ENCODE assay signal across 16 mouse cellular contexts in genomic region chr19:40508851-40509250, GRCm38 (mm10). TPM values are rescaled to one million over a fixed set of nuclear protein-coding genes. Genes with fewer than 3 reads are reported as not detected.
DNase-seq lines count a peak whose midpoint lies in the region; ATAC-seq and TF ChIP-seq lines count a peak whose summit lies in the region.
"Had no signal": no experiment of that assay in that cellular context is flagged by ENCODE, and none has a peak within 500 bp of the region (broad histone marks: within the 10 kb centered on the region; RNA-seq: fewer than 3 reads in every experiment).

No protein-coding gene starts in this region.

- no peaks in the 10 kb centered on the region for H3K9me3 ChIP-seq in liver, embryonic 12.5 days (replicated peaks)
- H3K9me3 ChIP-seq: embryonic facial prominence, embryonic 12.5 days had no signal

- H3K4me2 ChIP-seq in liver, embryonic 12.5 days: no peak overlapping the region
- H3K4me2 ChIP-seq: embryonic facial prominence, embryonic 12.5 days had no signal

- 41% methylated on average over 2 of the region's 2 CpGs for WGBS in heart, adult 2 months
- WGBS in liver, embryonic 12.5 days (ENCODE audit: insufficient replicate concordance): 31% methylated on average over 2 of the region's 2 CpGs
- 34% methylated on average over 2 of the region's 2 CpGs for WGBS in thymus, adult 2 months

- H3K9ac ChIP-seq in heart, adult 2 months (ENCODE audit: low read depth, low read length): no peak overlapping the region
- no peak overlapping the region for H3K9ac ChIP-seq in liver, embryonic 12.5 days
- H3K9ac ChIP-seq: embryonic facial prominence, embryonic 12.5 days had no signal

- no peak for ATAC-seq in liver, embryonic 12.5 days

- H3K27ac ChIP-seq in heart, adult 2 months: peak overlapping the region; percentile 98
- H3K27ac ChIP-seq in liver, embryonic 12.5 days: peak overlapping the region; percentile 60; the same call in 1 of the 2 replicates
- no peak overlapping the region for H3K27ac ChIP-seq in thymus, adult 2 months (ENCODE audit: control insufficient read depth, insufficient read depth, low read length)
- H3K27ac ChIP-seq: embryonic facial prominence, embryonic 12.5 days; forebrain, embryonic 10.5 days had no signal

- DNase-seq in heart, adult 2 months: no peak
- DNase-seq in heart, postnatal 4 days: no peak
- DNase-seq in liver (no peak), adipocyte (ENCODE audit: low spot score) (no peak)
- DNase-seq in thymus, postnatal 25 days: peak; percentile 9
- DNase-seq in thymus, adult 2 months: no peak
- DNase-seq in right cerebral cortex, adult 18-20 months: no peak
- DNase-seq: adrenal gland, adult 2 months; cerebellum, postnatal 25 days; gastrocnemius, postnatal 10 days; kidney, adult 11 months; lung, postnatal 36 days had no signal

- peaks cover 3% of the 10 kb centered on the region; the same call in 1 of the 2 replicates for H3K79me2 ChIP-seq in heart, adult 2 months (replicated peaks; ENCODE audit: control insufficient read depth, insufficient read depth, low read length)

- no peak for TF ChIP-seq POLR2A in heart, adult 2 months (IDR thresholded peaks at IDR 0.05; ENCODE audit: insufficient read depth, low read depth, low read length)
- no peak for TF ChIP-seq POLR2A in thymus, adult 2 months (IDR thresholded peaks at IDR 0.05; ENCODE audit: control insufficient read depth, extremely low read depth, insufficient read depth, low read length, poor library complexity)

- TF ChIP-seq CTCF in heart, adult 2 months (IDR thresholded peaks at IDR 0.05): no peak
- no peak for TF ChIP-seq CTCF in thymus, adult 2 months (IDR thresholded peaks at IDR 0.05; ENCODE audit: borderline replicate concordance, control insufficient read depth, extremely low read depth, insufficient read depth, low read length, poor library complexity)

- intact Hi-C loops in heart, adult 2 months (cut with DNase I): no loop called here

- TF ChIP-seq EP300 in heart, adult 2 months (IDR thresholded peaks at IDR 0.05; ENCODE audit: insufficient read depth, low read depth, low read length): no peak

- peaks cover 13% of the 10 kb centered on the region for H3K4me1 ChIP-seq in heart, adult 2 months (ENCODE audit: control insufficient read depth, insufficient read depth, low read length)
- peaks cover 52% of the 10 kb centered on the region for H3K4me1 ChIP-seq in liver, embryonic 12.5 days
- peaks cover 5% of the 10 kb centered on the region for H3K4me1 ChIP-seq in thymus, adult 2 months (replicated peaks; ENCODE audit: control insufficient read depth, insufficient read depth, low read length)

- peaks cover 13% of the 10 kb centered on the region for H3K36me3 ChIP-seq in heart, adult 2 months (ENCODE audit: control insufficient read depth, insufficient read depth, low read length)
- H3K36me3 ChIP-seq in liver, embryonic 12.5 days: peaks cover 7% of the 10 kb centered on the region
- H3K36me3 ChIP-seq in thymus, adult 2 months (ENCODE audit: control insufficient read depth, insufficient read depth, low read length): no peaks in the 10 kb centered on the region
- H3K36me3 ChIP-seq: embryonic facial prominence, embryonic 12.5 days; forebrain, embryonic 10.5 days had no signal

- no peaks in the 10 kb centered on the region for H3K27me3 ChIP-seq in heart, adult 2 months (ENCODE audit: control insufficient read depth, insufficient read depth, low read length)
- H3K27me3 ChIP-seq in liver, embryonic 12.5 days (replicated peaks): no peaks in the 10 kb centered on the region
- no peaks in the 10 kb centered on the region for H3K27me3 ChIP-seq in thymus, adult 2 months (ENCODE audit: control insufficient read depth, insufficient read depth, low read length)
- H3K27me3 ChIP-seq: embryonic facial prominence, embryonic 12.5 days had no signal

- H3K4me3 ChIP-seq in heart, adult 2 months: no peak overlapping the region
- H3K4me3 ChIP-seq in liver, embryonic 12.5 days: no peak overlapping the region
- no peak overlapping the region for H3K4me3 ChIP-seq in thymus, adult 2 months (ENCODE audit: control insufficient read depth, insufficient read depth, low read length)
- H3K4me3 ChIP-seq: embryonic facial prominence, embryonic 12.5 days; forebrain, embryonic 10.5 days; left cerebral cortex, adult 2 months had no signal

RNA-seq across cellular contexts. Expression of gene Sorbs1, which starts 4.7 kb away (rescaled TPM):
- 100 to 1,000 TPM; 638 to 971 TPM for total RNA-seq in heart, adult 2 months (2021)
- polyA plus RNA-seq in heart, adult 2 months (2012; rRNA removed): 185 and 253 TPM in 2 replicates
- 100 to 1,000 TPM; 234 to 256 TPM for total RNA-seq in heart, postnatal 4 days (2021)
- polyA plus RNA-seq in liver, embryonic 12.5 days (2016; fragmentation: Nextera tagmentation; extraction: Ambion mirVana): 34.3 and 35.1 TPM in 2 replicates
- polyA plus RNA-seq in thymus, adult 2 months (2012; rRNA removed): 9.4 and 14.0 TPM in 2 replicates
